Mouse (Mus musculus): Measurements from ENCODE around the gene Lyzl4.

DNA sequence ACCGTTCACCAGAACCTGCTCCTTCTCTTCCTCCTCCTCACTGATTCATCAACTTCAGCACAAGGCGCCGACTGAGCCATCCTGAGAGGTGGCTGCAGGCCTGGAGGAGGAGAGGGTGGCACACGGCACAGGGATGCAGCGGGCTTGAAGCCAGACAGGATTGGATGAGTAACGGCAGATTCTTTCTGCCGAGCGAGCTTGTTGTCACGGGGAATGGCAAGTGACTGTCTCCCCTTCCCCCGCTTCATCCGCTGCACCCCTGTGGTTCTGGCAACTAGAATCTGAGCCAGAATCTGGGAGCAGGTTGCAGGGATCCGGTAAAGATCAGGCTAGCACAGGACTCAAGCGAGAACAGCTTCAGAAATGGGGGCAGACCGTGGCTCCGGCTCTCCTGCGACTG is 2.1 kb downstream of the Lyzl4 start:
- TF ChIP-seq CTCF (conservative IDR thresholded peaks at IDR 0.05; ENCODE audit: low read length) (no peak), NANOG (IDR thresholded peaks at IDR 0.05; ENCODE audit: borderline replicate concordance, low read length) (no peak), POU5F1 (IDR thresholded peaks at IDR 0.05; ENCODE audit: borderline replicate concordance, low read length) (no peak)
